Mouse (Mus musculus): ENCODE measurements around the gene 5730455P16Rik. TPM values are rescaled to one million over a fixed set of nuclear protein-coding genes. Genes with fewer than 3 reads are reported as not detected.
"Not testable (repeated sequence)": the region's sequence is repeated elsewhere in the genome, so short reads cannot be mapped to it uniquely, and the experiment has no call there.

5730455P16Rik gene
- polyA plus RNA-seq, 1 experiment from 2014 or later: 18.2 TPM

GRCm38 (mm10) chr11:80420202-80420984 is 42.6 kb upstream of the 5730455P16Rik start:
- Histone ChIP-seq H3K9me3 (replicated peaks; ENCODE audit: low read length) (0 out of 2 replicates have a peak, but pooled peaks cover 5% of the 10 kb centered on the region), H3K9ac (ENCODE audit: low read depth, low read length) (no peak overlapping the region), H3K4me3 (replicated peaks; ENCODE audit: low read depth, low read length) (no peak overlapping the region), H3K4me2 (ENCODE audit: low read length) (no peak overlapping the region), H3K4me1 (replicated peaks; ENCODE audit: insufficient read depth, low read length) (no peaks in the 10 kb centered on the region), H3K36me3 (ENCODE audit: insufficient read depth, low read length) (no peaks in the 10 kb centered on the region), H3K27ac (no peak overlapping the region), H3K27me3 (ENCODE audit: insufficient read depth, low read length) (no peaks in the 10 kb centered on the region)
- no peak for TF ChIP-seq CTCF (IDR thresholded peaks at IDR 0.05; ENCODE audit: low read depth)
- DNase-seq (ENCODE audit: low spot score) (no peak), ATAC-seq (replicated peaks; ENCODE audit: low FRiP score, low read depth) (no peak)
- WGBS: 54% methylated on average over 2 of the region's 2 CpGs

GRCm38 (mm10) chr11:80419743-80420142 is 41.9 kb upstream of the 5730455P16Rik start:
- DNase-seq (ENCODE audit: low spot score): no peak
- Histone ChIP-seq H3K27me3 (ENCODE audit: insufficient read depth, low read length) (no peaks in the 10 kb centered on the region), H3K9me3 (replicated peaks; ENCODE audit: low read length) (0 out of 2 replicates have a peak, but pooled peaks cover 5% of the 10 kb centered on the region), H3K4me2 (ENCODE audit: low read length) (no peak overlapping the region), H3K4me1 (replicated peaks; ENCODE audit: insufficient read depth, low read length) (no peaks in the 10 kb centered on the region), H3K9ac (ENCODE audit: low read depth, low read length) (no peak overlapping the region), H3K4me3 (replicated peaks; ENCODE audit: low read depth, low read length) (no peak overlapping the region), H3K36me3 (ENCODE audit: insufficient read depth, low read length) (no peaks in the 10 kb centered on the region), H3K27ac (no peak overlapping the region)
- 88% methylated on average over 1 of the region's 1 CpGs for WGBS
- TF ChIP-seq CTCF (IDR thresholded peaks at IDR 0.05; ENCODE audit: low read depth): no peak
- no peak for ATAC-seq (replicated peaks; ENCODE audit: low FRiP score, low read depth)

GRCm38 (mm10) chr11:80417085-80417484 is 39.3 kb upstream of the 5730455P16Rik start:
- TF ChIP-seq CTCF (IDR thresholded peaks at IDR 0.05; ENCODE audit: low read depth): no peak
- ATAC-seq (replicated peaks; ENCODE audit: low FRiP score, low read depth) (no peak), DNase-seq (ENCODE audit: low spot score) (no peak)
- WGBS: 91% methylated on average over 5 of the region's 5 CpGs
- H3K9me3 ChIP-seq (replicated peaks; ENCODE audit: low read length): 0 out of 2 replicates have a peak, but pooled peaks cover 5% of the 10 kb centered on the region
- no peak overlapping the region for H3K4me3 ChIP-seq (replicated peaks; ENCODE audit: low read depth, low read length)
- H3K27me3 ChIP-seq (ENCODE audit: insufficient read depth, low read length): no peaks in the 10 kb centered on the region
- no peaks in the 10 kb centered on the region for H3K36me3 ChIP-seq (ENCODE audit: insufficient read depth, low read length)
- H3K9ac ChIP-seq (ENCODE audit: low read depth, low read length): no peak overlapping the region
- H3K27ac ChIP-seq: no peak overlapping the region
- no peaks in the 10 kb centered on the region for H3K4me1 ChIP-seq (replicated peaks; ENCODE audit: insufficient read depth, low read length)
- no peak overlapping the region for H3K4me2 ChIP-seq (ENCODE audit: low read length)

GRCm38 (mm10) chr11:80410377-80410776 is 32.5 kb upstream of the 5730455P16Rik start:
- Histone ChIP-seq H3K9ac (ENCODE audit: low read depth, low read length) (no peak overlapping the region), H3K27me3 (ENCODE audit: insufficient read depth, low read length) (no peaks in the 10 kb centered on the region), H3K36me3 (ENCODE audit: insufficient read depth, low read length) (peaks cover 21% of the 10 kb centered on the region; the same call in 1 of the 2 replicates), H3K4me2 (ENCODE audit: low read length) (no peak overlapping the region), H3K9me3 (replicated peaks; ENCODE audit: low read length) (no peaks in the 10 kb centered on the region), H3K4me3 (replicated peaks; ENCODE audit: low read depth, low read length) (no peak overlapping the region), H3K27ac (no peak overlapping the region), H3K4me1 (replicated peaks; ENCODE audit: insufficient read depth, low read length) (no peaks in the 10 kb centered on the region)
- 89% methylated on average over 2 of the region's 2 CpGs for WGBS
- TF ChIP-seq CTCF (IDR thresholded peaks at IDR 0.05; ENCODE audit: low read depth): no peak
- ATAC-seq (replicated peaks; ENCODE audit: low FRiP score, low read depth): no peak
- DNase-seq (ENCODE audit: low spot score): no peak

- H3K9ac ChIP-seq (ENCODE audit: low read depth, low read length); H3K9me3 ChIP-seq (replicated peaks; ENCODE audit: low read length); H3K27me3 ChIP-seq (ENCODE audit: insufficient read depth, low read length); H3K27ac ChIP-seq; H3K4me2 ChIP-seq (ENCODE audit: low read length); H3K4me3 ChIP-seq (replicated peaks; ENCODE audit: low read depth, low read length); DNase-seq (ENCODE audit: low spot score); ATAC-seq (replicated peaks; ENCODE audit: low FRiP score, low read depth); H3K4me1 ChIP-seq (replicated peaks; ENCODE audit: insufficient read depth, low read length): not testable (repeated sequence)
- 97% methylated on average over 6 of the region's 6 CpGs for WGBS
- peaks cover 28% of the 10 kb centered on the region for H3K36me3 ChIP-seq (ENCODE audit: insufficient read depth, low read length)
These were observed 30.0 kb upstream of the 5730455P16Rik start for GRCm38 (mm10) chr11:80407878-80408277.

GRCm38 (mm10) chr11:80396617-80397016 is 18.8 kb upstream of the 5730455P16Rik start:
- TF ChIP-seq CTCF (IDR thresholded peaks at IDR 0.05; ENCODE audit: low read depth): no peak
- H3K9me3 ChIP-seq (replicated peaks; ENCODE audit: low read length): no peaks in the 10 kb centered on the region
- no peak overlapping the region for H3K27ac ChIP-seq
- no peak overlapping the region for H3K9ac ChIP-seq (ENCODE audit: low read depth, low read length)
- H3K4me3 ChIP-seq (replicated peaks; ENCODE audit: low read depth, low read length): no peak overlapping the region
- H3K4me1 ChIP-seq (replicated peaks; ENCODE audit: insufficient read depth, low read length): no peaks in the 10 kb centered on the region
- DNase-seq (ENCODE audit: low spot score) (no peak), ATAC-seq (replicated peaks; ENCODE audit: low FRiP score, low read depth) (no peak)
- peaks cover 54% of the 10 kb centered on the region for H3K36me3 ChIP-seq (ENCODE audit: insufficient read depth, low read length)
- no peaks in the 10 kb centered on the region for H3K27me3 ChIP-seq (ENCODE audit: insufficient read depth, low read length)
- 79% methylated on average over 4 of the region's 4 CpGs for WGBS
- no peak overlapping the region for H3K4me2 ChIP-seq (ENCODE audit: low read length)

All from kidney, postnatal 0 days (tissue).